Mouse (Mus musculus) C2C12 (cell line): ENCODE measurements at regions not wholly inside any gene's neighbourhood (a gene's known extent, or its start where the extent isn't known, plus 50 kb on each side); places are given as distances from the start of the nearest gene placed in this dataset.

Experiments used
- H3K27me3 ChIP-seq: one replicate; pipeline ENCODE4 v1.6.1; 2011; ENCODE audit not compliant: control insufficient read depth, insufficient read depth, insufficient read length
- H3K36me3 ChIP-seq: one replicate; pipeline ENCODE4 v1.6.1; 2011; ENCODE audit not compliant: control insufficient read depth, insufficient read depth
- H3K4me3 ChIP-seq: one replicate; pipeline ENCODE4 v1.5.1; 2011; ENCODE audit warnings: mild to moderate bottlenecking, control low read depth; ENCODE audit not compliant: poor library complexity, insufficient read depth, severe bottlenecking
- H3K79me2 ChIP-seq: one replicate; pipeline ENCODE4 v1.6.1; 2011; ENCODE audit not compliant: control insufficient read depth, insufficient read depth
- H3K79me3 ChIP-seq: one replicate; pipeline ENCODE4 v1.6.1; 2011; ENCODE audit warnings: low read depth, control low read depth
- H3ac ChIP-seq: one replicate; pipeline ENCODE3; 2011; ENCODE audit warnings: low read depth; ENCODE audit not compliant: control insufficient read depth, insufficient read length
- CEBPB ChIP-seq: IDR thresholded peaks from one replicate; pipeline ENCODE4 v1.6.1; 2011; ENCODE audit warnings: low read depth, mild to moderate bottlenecking, control low read depth, moderate library complexity
- CTCF ChIP-seq: IDR thresholded peaks from one replicate; pipeline ENCODE4 v1.5.1; 2011; ENCODE audit not compliant: control insufficient read depth, insufficient read depth, insufficient read length
- FOSL1 ChIP-seq: IDR thresholded peaks from one replicate; pipeline ENCODE4 v1.8.0; 2011; ENCODE audit warnings: mild to moderate bottlenecking, low read length; ENCODE audit not compliant: poor library complexity, insufficient read depth, severe bottlenecking
- MAX ChIP-seq: IDR thresholded peaks from one replicate; pipeline ENCODE4 v1.6.1; 2011; ENCODE audit warnings: mild to moderate bottlenecking, control low read depth
- MYOD1 ChIP-seq: IDR thresholded peaks from one replicate; pipeline ENCODE4 v1.6.1; 2011; ENCODE audit warnings: low read depth; ENCODE audit not compliant: control insufficient read depth, insufficient read length
- MYOG ChIP-seq: IDR thresholded peaks from one replicate; pipeline ENCODE4 v1.6.1; 2011; ENCODE audit not compliant: control insufficient read depth, insufficient read length; ENCODE audit errors: extremely low read depth
- USF1 ChIP-seq: IDR thresholded peaks from one replicate; pipeline ENCODE4 v1.6.1; 2011; ENCODE audit warnings: low read depth, mild to moderate bottlenecking, control low read depth, moderate library complexity

- Histone ChIP-seq H3K36me3 (no peaks in the 10 kb centered on the region), H3K4me3 (no peak overlapping the region), H3K79me3 (no peaks in the 10 kb centered on the region), H3K27me3 (no peaks in the 10 kb centered on the region), H3ac (no peak overlapping the region), H3K79me2 (no peaks in the 10 kb centered on the region)
- TF ChIP-seq USF1 (no peak), MAX (no peak), MYOG (no peak), CEBPB (no peak), MYOD1 (no peak)
Measured at GRCm38 (mm10) chr14:104642783-104643182, 120.3 kb upstream of the Rnf219 start.

GRCm38 (mm10) chr14:104639300-104639699, 116.9 kb upstream of the Rnf219 start:
- no peak for TF ChIP-seq MYOG
- no peak for TF ChIP-seq MAX
- Histone ChIP-seq H3K27me3 (no peaks in the 10 kb centered on the region), H3K79me2 (no peaks in the 10 kb centered on the region), H3ac (no peak overlapping the region), H3K79me3 (no peaks in the 10 kb centered on the region), H3K36me3 (no peaks in the 10 kb centered on the region), H3K4me3 (no peak overlapping the region)

GRCm38 (mm10) chr14:104611467-104611866, 89.0 kb upstream of the Rnf219 start:
- TF ChIP-seq MAX (no peak), CEBPB (no peak), FOSL1 (no peak)
- no peak overlapping the region for H3K4me3 ChIP-seq
- H3K79me3 ChIP-seq, result no peaks in the 10 kb centered on the region
- H3K79me2 ChIP-seq, result no peaks in the 10 kb centered on the region
- H3K27me3 ChIP-seq, result no peaks in the 10 kb centered on the region
- H3K36me3 ChIP-seq, result no peaks in the 10 kb centered on the region
- no peak overlapping the region for H3ac ChIP-seq

- Histone ChIP-seq H3K4me3 (no peak overlapping the region), H3K79me2 (no peaks in the 10 kb centered on the region), H3K79me3 (no peaks in the 10 kb centered on the region), H3ac (no peak overlapping the region), H3K36me3 (no peaks in the 10 kb centered on the region), H3K27me3 (no peaks in the 10 kb centered on the region)
- no peak for TF ChIP-seq CEBPB
- TF ChIP-seq CTCF, result no peak
- TF ChIP-seq MAX, result no peak
- no peak for TF ChIP-seq MYOD1
- no peak for TF ChIP-seq MYOG
- no peak for TF ChIP-seq USF1
- TF ChIP-seq FOSL1, result no peak
Measured at GRCm38 (mm10) chr14:104610378-104610777, 87.9 kb upstream of the Rnf219 start.

- H3K79me2 ChIP-seq, result no peaks in the 10 kb centered on the region
- H3K79me3 ChIP-seq, result no peaks in the 10 kb centered on the region
- H3ac ChIP-seq, result no peak overlapping the region
- H3K27me3 ChIP-seq, result no peaks in the 10 kb centered on the region
- TF ChIP-seq MYOG (no peak), MYOD1 (no peak), USF1 (no peak)
- H3K36me3 ChIP-seq, result no peaks in the 10 kb centered on the region
- H3K4me3 ChIP-seq, result no peak overlapping the region
Measured at GRCm38 (mm10) chr14:104594851-104595250, 72.4 kb upstream of the Rnf219 start.
